Mouse (Mus musculus): ENCODE data around the gene Tpr. TPM values are rescaled to one million over a fixed set of nuclear protein-coding genes. Genes with fewer than 3 reads are reported as not detected.

The Tpr gene
- polyA plus RNA-seq, 1 experiment from 2014 or later, result 159 TPM

DNA sequence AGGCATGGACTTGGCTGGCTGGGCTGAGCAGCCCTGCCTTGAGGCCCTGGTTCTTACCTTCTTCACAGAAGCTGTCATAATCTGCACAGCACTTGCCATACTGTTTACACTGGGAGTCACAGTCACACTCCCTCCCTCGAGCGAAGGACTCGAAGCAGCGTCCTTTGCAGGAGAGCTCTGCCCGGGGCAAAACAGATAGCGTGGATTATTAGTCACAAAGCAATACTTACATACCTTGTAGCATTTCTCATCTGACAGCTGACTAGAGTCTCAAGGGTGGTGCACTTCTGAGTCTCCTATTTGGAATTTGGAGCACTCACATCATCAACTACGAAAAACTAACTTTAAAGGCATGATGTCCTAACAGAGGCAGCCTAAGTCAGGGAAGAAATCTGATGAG lies 68.0 kb downstream of the Tpr start:
- Histone ChIP-seq H3K4me3 (ENCODE audit: low read depth, low read length) (no peak overlapping the region), H3K4me2 (no peak overlapping the region), H3K4me1 (ENCODE audit: insufficient read depth) (no peaks in the 10 kb centered on the region), H3K27me3 (ENCODE audit: insufficient read depth, low read length) (no peaks in the 10 kb centered on the region), H3K27ac (ENCODE audit: low read depth) (no peak overlapping the region), H3K9me3 (ENCODE audit: low read depth, low read length) (no peaks in the 10 kb centered on the region), H3K9ac (no peak overlapping the region), H3K36me3 (ENCODE audit: insufficient read depth) (no peaks in the 10 kb centered on the region)
- TF ChIP-seq CTCF (IDR thresholded peaks at IDR 0.05; ENCODE audit: low read depth), result no peak
- no peak for ATAC-seq (ENCODE audit: insufficient read depth)
- DNase-seq, result no peak
- 29% methylated on average over 7 of the region's 7 CpGs for WGBS

DNA sequence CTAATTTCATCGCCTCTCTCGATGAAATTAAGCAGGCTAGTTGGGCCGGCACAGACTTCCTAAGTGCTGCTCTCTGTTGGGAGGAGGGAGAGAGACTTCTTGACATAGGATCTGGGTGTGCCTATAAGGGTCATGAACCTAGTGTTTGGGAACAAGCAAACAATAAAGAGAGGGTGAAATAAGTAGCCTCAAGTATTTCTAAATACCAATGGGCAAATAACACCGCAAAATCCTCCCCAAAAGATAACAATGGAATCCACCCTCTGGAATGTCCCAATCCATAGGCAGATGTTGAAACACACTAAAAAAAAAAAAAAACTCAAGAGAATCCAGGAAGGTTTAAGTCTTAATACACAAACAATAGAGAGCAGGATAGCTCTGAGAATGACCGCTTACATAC lies 70.4 kb downstream of the Tpr start:
- no peak overlapping the region for H3K27ac ChIP-seq (ENCODE audit: low read depth)
- H3K4me3 ChIP-seq (ENCODE audit: low read depth, low read length), result no peak overlapping the region
- H3K4me2 ChIP-seq, result no peak overlapping the region
- no peak overlapping the region for H3K9ac ChIP-seq
- 54% methylated on average over 5 of the region's 5 CpGs for WGBS
- no peak for ATAC-seq (ENCODE audit: insufficient read depth)
- no peaks in the 10 kb centered on the region for H3K9me3 ChIP-seq (ENCODE audit: low read depth, low read length)
- no peaks in the 10 kb centered on the region for H3K36me3 ChIP-seq (ENCODE audit: insufficient read depth)
- DNase-seq, result no peak
- H3K27me3 ChIP-seq (ENCODE audit: insufficient read depth, low read length), result no peaks in the 10 kb centered on the region
- TF ChIP-seq CTCF (IDR thresholded peaks at IDR 0.05; ENCODE audit: low read depth), result no peak
- H3K4me1 ChIP-seq (ENCODE audit: insufficient read depth), result no peaks in the 10 kb centered on the region

DNA sequence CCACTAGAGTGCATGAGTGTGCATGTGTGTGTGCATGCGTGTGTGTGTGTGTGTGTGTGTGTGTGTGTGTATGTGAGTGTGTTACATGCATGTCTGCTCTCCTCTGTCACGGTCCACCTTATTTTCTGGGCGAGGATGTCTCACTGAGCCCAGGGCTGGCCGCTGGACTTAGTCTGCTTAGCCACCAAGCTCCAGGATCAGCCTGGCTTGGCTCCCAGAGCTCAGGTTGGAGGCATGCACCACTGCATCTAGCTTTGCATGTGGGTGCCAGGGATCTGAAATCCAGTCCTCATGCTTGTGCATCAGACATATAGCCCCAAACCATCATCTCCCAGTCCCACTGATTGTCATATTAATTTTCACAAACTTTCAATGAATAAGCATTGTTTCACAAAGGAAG lies 71.1 kb downstream of the Tpr start:
- Histone ChIP-seq H3K4me2 (no peak overlapping the region), H3K27ac (ENCODE audit: low read depth) (no peak overlapping the region), H3K27me3 (ENCODE audit: insufficient read depth, low read length) (no peaks in the 10 kb centered on the region), H3K36me3 (ENCODE audit: insufficient read depth) (no peaks in the 10 kb centered on the region), H3K4me3 (ENCODE audit: low read depth, low read length) (no peak overlapping the region), H3K9me3 (ENCODE audit: low read depth, low read length) (no peaks in the 10 kb centered on the region), H3K9ac (no peak overlapping the region), H3K4me1 (ENCODE audit: insufficient read depth) (no peaks in the 10 kb centered on the region)
- DNase-seq (no peak), ATAC-seq (ENCODE audit: insufficient read depth) (no peak)
- no peak for TF ChIP-seq CTCF (IDR thresholded peaks at IDR 0.05; ENCODE audit: low read depth)
- WGBS, result 76% methylated on average over 4 of the region's 4 CpGs

DNA sequence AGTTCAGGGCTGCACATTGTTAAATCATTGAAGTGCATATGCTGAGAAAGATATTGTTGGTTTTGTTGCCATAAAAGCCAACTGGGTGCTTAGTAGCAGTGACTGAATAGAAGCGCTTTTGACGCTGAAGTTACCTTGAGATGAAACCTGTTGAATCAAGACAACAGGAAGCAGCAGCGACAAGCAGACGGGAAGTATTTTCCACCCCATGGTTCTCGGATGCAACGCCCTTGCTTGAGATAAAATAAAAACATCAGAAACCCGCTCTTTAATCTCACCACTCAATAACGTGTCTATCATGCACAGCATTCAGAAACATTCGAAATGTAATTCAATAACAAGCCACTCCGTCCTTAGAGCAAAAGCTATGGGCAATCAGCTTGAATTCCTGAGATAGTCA lies 72.7 kb downstream of the Tpr start:
- no peak overlapping the region for H3K4me3 ChIP-seq (ENCODE audit: low read depth, low read length)
- WGBS, result 79% methylated on average over 10 of the region's 10 CpGs
- no peak for DNase-seq
- no peak for TF ChIP-seq CTCF (IDR thresholded peaks at IDR 0.05; ENCODE audit: low read depth)
- no peaks in the 10 kb centered on the region for H3K36me3 ChIP-seq (ENCODE audit: insufficient read depth)
- ATAC-seq (ENCODE audit: insufficient read depth), result no peak
- H3K27ac ChIP-seq (ENCODE audit: low read depth), result no peak overlapping the region
- no peaks in the 10 kb centered on the region for H3K9me3 ChIP-seq (ENCODE audit: low read depth, low read length)
- no peaks in the 10 kb centered on the region for H3K4me1 ChIP-seq (ENCODE audit: insufficient read depth)
- no peak overlapping the region for H3K9ac ChIP-seq
- no peak overlapping the region for H3K4me2 ChIP-seq
- no peaks in the 10 kb centered on the region for H3K27me3 ChIP-seq (ENCODE audit: insufficient read depth, low read length)

DNA sequence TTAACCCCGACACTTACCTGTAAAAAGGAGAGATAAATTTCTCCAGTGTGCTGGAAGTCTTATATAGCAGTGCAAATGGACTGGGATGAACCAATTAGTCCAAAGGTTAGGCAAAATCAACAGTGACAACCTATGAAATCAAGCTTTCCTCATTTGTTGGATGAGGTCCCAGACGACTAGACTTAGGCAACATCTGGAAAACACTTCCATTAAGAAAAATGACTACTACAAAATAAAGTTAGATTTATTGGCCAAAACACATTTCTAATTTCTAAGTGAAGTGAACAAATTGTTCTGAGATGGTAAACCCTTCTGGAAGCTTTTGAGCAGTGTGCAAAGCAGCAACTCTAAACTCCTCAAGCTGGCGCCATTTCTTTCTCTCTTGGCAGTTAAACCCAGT lies 73.5 kb downstream of the Tpr start, which contains the start of gene Prg4:
Gene Prg4 (minus strand): TSS at position 34 of the 400 bp plus-strand sequence.
- DNase-seq, result peak; percentile 55
- WGBS, result 68% methylated on average over 3 of the region's 3 CpGs
- H3K27me3 ChIP-seq (ENCODE audit: insufficient read depth, low read length), result no peaks in the 10 kb centered on the region
- no peak within 1 kb of the TSS for H3K4me2 ChIP-seq
- no peak within 1 kb of the TSS for H3K4me3 ChIP-seq (ENCODE audit: low read depth, low read length)
- H3K9me3 ChIP-seq (ENCODE audit: low read depth, low read length), result no peaks in the 10 kb centered on the region
- no peak within 1 kb of the TSS for H3K9ac ChIP-seq
- no peaks in the 10 kb centered on the region for H3K36me3 ChIP-seq (ENCODE audit: insufficient read depth)
- no peaks in the 10 kb centered on the region for H3K4me1 ChIP-seq (ENCODE audit: insufficient read depth)
- no peak for ATAC-seq (ENCODE audit: insufficient read depth)
- no peak for TF ChIP-seq CTCF (IDR thresholded peaks at IDR 0.05; ENCODE audit: low read depth)
- H3K27ac ChIP-seq (ENCODE audit: low read depth), result no peak within 1 kb of the TSS

DNA sequence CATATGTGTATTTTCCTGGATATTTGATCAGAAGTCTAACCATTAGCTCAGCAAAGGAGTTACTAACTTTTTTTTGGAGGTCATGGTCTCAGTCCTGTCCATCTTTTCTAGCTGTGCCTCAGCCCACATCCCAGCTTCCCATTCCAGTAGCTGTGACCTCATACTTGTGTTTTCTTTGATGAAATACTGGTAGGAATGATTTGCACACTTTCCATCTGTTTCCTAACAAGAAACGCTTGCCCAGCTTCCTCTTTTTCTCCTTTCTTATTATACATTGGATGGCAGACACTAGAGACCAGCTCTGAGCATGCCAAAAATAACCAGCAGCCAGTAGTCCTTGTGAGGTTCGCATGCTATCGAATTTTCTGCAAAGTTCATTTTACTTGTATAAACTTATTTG lies 77.4 kb downstream of the Tpr start:
- TF ChIP-seq CTCF (IDR thresholded peaks at IDR 0.05; ENCODE audit: low read depth), result no peak
- H3K4me3 ChIP-seq (ENCODE audit: low read depth, low read length), result no peak overlapping the region
- no peaks in the 10 kb centered on the region for H3K27me3 ChIP-seq (ENCODE audit: insufficient read depth, low read length)
- no peak overlapping the region for H3K4me2 ChIP-seq
- no peaks in the 10 kb centered on the region for H3K36me3 ChIP-seq (ENCODE audit: insufficient read depth)
- no peaks in the 10 kb centered on the region for H3K9me3 ChIP-seq (ENCODE audit: low read depth, low read length)
- ATAC-seq (ENCODE audit: insufficient read depth), result no peak
- peak; percentile 9 for DNase-seq
- WGBS, result 75% methylated on average over 3 of the region's 3 CpGs
- no peaks in the 10 kb centered on the region for H3K4me1 ChIP-seq (ENCODE audit: insufficient read depth)
- H3K9ac ChIP-seq, result no peak overlapping the region
- no peak overlapping the region for H3K27ac ChIP-seq (ENCODE audit: low read depth)

DNA sequence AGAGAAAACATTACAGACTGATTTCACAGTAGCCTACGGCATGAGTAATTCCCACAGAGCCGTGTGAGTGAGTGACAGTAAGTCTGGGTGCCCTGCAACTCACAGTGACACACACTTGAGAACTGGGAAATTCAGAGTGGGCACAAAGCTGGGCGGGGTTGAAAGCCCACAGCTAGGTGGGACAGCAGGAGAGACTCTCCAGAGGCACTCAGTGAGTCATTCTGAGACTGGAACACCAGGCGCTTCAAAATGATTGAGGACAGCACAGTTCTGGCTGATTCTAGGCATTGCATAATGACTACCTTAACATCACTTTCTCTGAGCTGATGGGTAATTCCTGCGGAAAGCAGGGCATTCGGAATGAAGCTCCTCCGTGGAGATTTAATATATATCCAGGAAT lies 79.9 kb downstream of the Tpr start:
- DNase-seq (no peak), ATAC-seq (ENCODE audit: insufficient read depth) (no peak)
- H3K27ac ChIP-seq (ENCODE audit: low read depth), result no peak overlapping the region
- no peak overlapping the region for H3K4me2 ChIP-seq
- H3K27me3 ChIP-seq (ENCODE audit: insufficient read depth, low read length), result no peaks in the 10 kb centered on the region
- 72% methylated on average over 7 of the region's 7 CpGs for WGBS
- H3K4me3 ChIP-seq (ENCODE audit: low read depth, low read length), result no peak overlapping the region
- H3K36me3 ChIP-seq (ENCODE audit: insufficient read depth), result no peaks in the 10 kb centered on the region
- H3K9ac ChIP-seq, result no peak overlapping the region
- no peak for TF ChIP-seq CTCF (IDR thresholded peaks at IDR 0.05; ENCODE audit: low read depth)
- H3K4me1 ChIP-seq (ENCODE audit: insufficient read depth), result no peaks in the 10 kb centered on the region
- H3K9me3 ChIP-seq (ENCODE audit: low read depth, low read length), result no peaks in the 10 kb centered on the region

DNA sequence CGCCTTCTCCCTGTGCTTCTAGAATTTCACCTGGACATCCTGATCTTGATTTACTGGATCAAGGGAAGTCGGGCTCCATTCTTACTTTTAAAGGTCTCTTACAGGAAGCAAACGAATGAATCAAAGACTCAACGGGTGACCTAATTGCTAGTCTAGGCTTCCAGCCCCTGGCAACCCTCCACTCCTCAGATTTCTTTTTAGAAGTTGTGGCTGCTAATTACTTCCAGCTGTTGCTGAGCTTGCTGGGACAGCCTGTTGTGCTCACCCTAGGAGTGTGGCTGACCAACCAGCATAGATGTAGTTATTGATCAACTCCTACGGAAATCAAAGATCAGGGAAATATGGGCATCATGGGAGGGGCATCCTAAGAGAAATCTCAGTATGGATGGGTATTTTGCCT lies 88.0 kb downstream of the Tpr start:
- DNase-seq, result no peak
- Histone ChIP-seq H3K9ac (no peak overlapping the region), H3K27me3 (ENCODE audit: insufficient read depth, low read length) (no peaks in the 10 kb centered on the region), H3K36me3 (ENCODE audit: insufficient read depth) (no peaks in the 10 kb centered on the region), H3K4me3 (ENCODE audit: low read depth, low read length) (no peak overlapping the region), H3K9me3 (ENCODE audit: low read depth, low read length) (no peaks in the 10 kb centered on the region), H3K4me1 (ENCODE audit: insufficient read depth) (no peaks in the 10 kb centered on the region), H3K4me2 (no peak overlapping the region), H3K27ac (ENCODE audit: low read depth) (no peak overlapping the region)
- no peak for ATAC-seq (ENCODE audit: insufficient read depth)
- no peak for TF ChIP-seq CTCF (IDR thresholded peaks at IDR 0.05; ENCODE audit: low read depth)
- 66% methylated on average over 5 of the region's 5 CpGs for WGBS

Measured in lung, embryonic 14.5 days (tissue).